ENCODE assay signal across 8 mouse cellular contexts in the genomic region with DNA sequence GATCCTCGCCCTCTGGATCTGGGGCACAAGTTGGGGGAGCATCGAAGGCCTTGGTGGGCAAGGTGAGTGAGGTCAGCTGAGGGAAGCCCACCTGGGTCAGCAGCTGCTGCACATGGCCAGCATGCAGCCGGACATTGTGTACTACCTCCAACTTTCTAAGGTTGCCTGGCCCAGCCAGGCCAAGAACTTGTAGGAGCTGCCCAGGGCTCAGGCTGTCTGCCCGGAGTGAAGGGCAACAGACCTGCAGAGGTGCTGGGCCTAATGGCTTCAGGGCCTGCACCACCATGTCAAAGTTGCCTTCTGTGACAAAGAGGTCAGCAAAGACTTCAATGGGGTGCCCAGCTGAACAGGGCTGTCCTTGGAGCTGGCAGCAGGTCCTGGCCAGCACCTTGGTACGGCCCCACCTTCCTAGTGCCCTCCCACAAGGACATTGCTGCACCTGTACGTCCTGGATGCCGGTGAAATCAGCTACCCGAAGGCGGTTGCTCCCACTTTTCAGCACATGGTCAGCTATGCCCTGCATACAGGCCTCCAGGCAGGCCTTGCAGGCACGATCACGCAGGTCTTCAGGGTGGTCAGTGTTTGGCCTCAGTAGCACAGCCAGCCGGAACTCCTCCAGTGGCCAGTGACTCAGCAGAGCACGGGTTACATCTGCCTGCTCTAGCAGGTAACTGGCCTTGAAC. TPM values are rescaled to one million over a fixed set of nuclear protein-coding genes. Genes with fewer than 3 reads are reported as not detected.
DNase-seq lines count a peak whose midpoint lies in the region; ATAC-seq and TF ChIP-seq lines count a peak whose summit lies in the region.

No protein-coding gene starts in this region.

- no peaks in the 10 kb centered on the region for H3K79me2 ChIP-seq in myocyte (ENCODE audit: control insufficient read depth, insufficient read depth)

- no peak for DNase-seq in lung, postnatal 10 days
- DNase-seq in gastrocnemius, postnatal 25 days: peak; percentile 57
- DNase-seq in thymus, adult 2 months: no peak
- DNase-seq in c-Kit-positive CD71-positive TER-119-positive erythroid progenitor cells, embryonic 14.5 days (ENCODE audit: low spot score): no peak
- no peak for DNase-seq in left cerebral cortex, postnatal 36 days (ENCODE audit: low spot score in 2 of 2)

- ATAC-seq in lung, embryonic 16.5 days (ENCODE audit: low read depth): peak; percentile 38; the same call in 1 of the 2 replicates
- ATAC-seq in intestine, embryonic 16.5 days: peak; percentile 21; the same call in 1 of the 2 replicates

- intact Hi-C loops in left cerebral cortex, postnatal 36 days (cut with DNase I): no loop called here

- no peaks in the 10 kb centered on the region for H3K9me3 ChIP-seq in lung, embryonic 16.5 days (ENCODE audit: control insufficient read depth, low read length)
- H3K9me3 ChIP-seq in intestine, embryonic 16.5 days (ENCODE audit: control insufficient read depth, low read length): no peaks in the 10 kb centered on the region

- H3K4me3 ChIP-seq in lung, embryonic 16.5 days (ENCODE audit: low read length): no peak overlapping the region
- no peak overlapping the region for H3K4me3 ChIP-seq in intestine, embryonic 16.5 days (ENCODE audit: low read length)
- peak overlapping the region; percentile 12 for H3K4me3 ChIP-seq in myocyte
- H3K4me3 ChIP-seq in thymus, adult 2 months (ENCODE audit: control insufficient read depth, insufficient read depth, low read length): no peak overlapping the region

- H3ac ChIP-seq in myocyte (ENCODE audit: control insufficient read depth, insufficient read length): no peak overlapping the region

- peak; percentile 16 for TF ChIP-seq POLR2A in myocyte (IDR thresholded peaks at IDR 0.05; ENCODE audit: insufficient read length, low read depth)
- TF ChIP-seq POLR2A in thymus, adult 2 months (IDR thresholded peaks at IDR 0.05; ENCODE audit: control insufficient read depth, extremely low read depth, insufficient read depth, low read length, poor library complexity): no peak

- peaks cover 14% of the 10 kb centered on the region for H3K36me3 ChIP-seq in lung, embryonic 16.5 days (ENCODE audit: control insufficient read depth, insufficient read depth, low read length)
- H3K36me3 ChIP-seq in intestine, embryonic 16.5 days (ENCODE audit: control insufficient read depth, insufficient read depth, low read length): peaks cover 17% of the 10 kb centered on the region
- peaks cover 13% of the 10 kb centered on the region for H3K36me3 ChIP-seq in myocyte (ENCODE audit: control insufficient read depth, insufficient read depth)
- H3K36me3 ChIP-seq in thymus, adult 2 months (ENCODE audit: control insufficient read depth, insufficient read depth, low read length): peaks cover 2% of the 10 kb centered on the region; the same call in 1 of the 2 replicates

- no peaks in the 10 kb centered on the region for H3K27me3 ChIP-seq in lung, embryonic 16.5 days (ENCODE audit: control insufficient read depth, insufficient read depth, low read depth, low read length)
- no peaks in the 10 kb centered on the region for H3K27me3 ChIP-seq in intestine, embryonic 16.5 days (replicated peaks; ENCODE audit: control insufficient read depth, insufficient read depth, low read length)
- H3K27me3 ChIP-seq in myocyte (ENCODE audit: control insufficient read depth, insufficient read depth, insufficient read length): no peaks in the 10 kb centered on the region
- H3K27me3 ChIP-seq in thymus, adult 2 months (ENCODE audit: control insufficient read depth, insufficient read depth, low read length): no peaks in the 10 kb centered on the region

- no peak overlapping the region for H3K27ac ChIP-seq in lung, embryonic 16.5 days (ENCODE audit: low read length)
- H3K27ac ChIP-seq in intestine, embryonic 16.5 days (ENCODE audit: low read length): no peak overlapping the region
- H3K27ac ChIP-seq in thymus, adult 2 months (ENCODE audit: control insufficient read depth, insufficient read depth, low read length): no peak overlapping the region

- H3K4me1 ChIP-seq in lung, embryonic 16.5 days (replicated peaks; ENCODE audit: control insufficient read depth, insufficient read depth, low read length): peaks cover 5% of the 10 kb centered on the region; the same call in 1 of the 2 replicates
- H3K4me1 ChIP-seq in intestine, embryonic 16.5 days (ENCODE audit: control insufficient read depth, insufficient read depth, low read length): no peaks in the 10 kb centered on the region
- no peaks in the 10 kb centered on the region for H3K4me1 ChIP-seq in thymus, adult 2 months (replicated peaks; ENCODE audit: control insufficient read depth, insufficient read depth, low read length)

- H3K9ac ChIP-seq in lung, embryonic 16.5 days (ENCODE audit: low read length): no peak overlapping the region
- H3K9ac ChIP-seq in intestine, embryonic 16.5 days (ENCODE audit: low read depth, low read length): no peak overlapping the region

- no peak overlapping the region for H3K4me2 ChIP-seq in lung, embryonic 16.5 days (ENCODE audit: low read depth, low read length)
- no peak overlapping the region for H3K4me2 ChIP-seq in intestine, embryonic 16.5 days (ENCODE audit: low read depth, low read length)
- peak overlapping the region; percentile 86 for H3K4me2 ChIP-seq in myocyte (ENCODE audit: low read depth)

- TF ChIP-seq CTCF in thymus, adult 2 months (IDR thresholded peaks at IDR 0.05; ENCODE audit: borderline replicate concordance, control insufficient read depth, extremely low read depth, insufficient read depth, low read length, poor library complexity): no peak

- WGBS in lung, embryonic 16.5 days: 80% methylated on average over 13 of the region's 13 CpGs
- WGBS in intestine, embryonic 16.5 days: 87% methylated on average over 13 of the region's 13 CpGs
- 93% methylated on average over 13 of the region's 13 CpGs for WGBS in thymus, adult 2 months

TF ChIP-seq in myocyte, 11 proteins besides CTCF, POLR2A, EP300 and RAD21:
- TF ChIP-seq POLR2AphosphoS2 (IDR thresholded peaks at IDR 0.05; ENCODE audit: insufficient read length, low read depth): peak; percentile 73
- TF ChIP-seq CEBPB (IDR thresholded peaks at IDR 0.05; ENCODE audit: insufficient read depth, poor library complexity, severe bottlenecking): no peak
TF ChIP-seq in myocyte: peak in this region for 1.

RNA-seq across cellular contexts. Expression of gene Lrrc14b, which starts 0.5 kb away (rescaled TPM):
- polyA plus RNA-seq in lung, embryonic 16.5 days (2015; fragmentation: Nextera tagmentation; extraction: Ambion mirVana): not detected in 2 replicates
- total RNA-seq in gastrocnemius, postnatal 25 days (2021): 10 to 100 TPM; 69.7 to 84.2 TPM
- polyA plus RNA-seq in intestine, embryonic 16.5 days (2015; fragmentation: Nextera tagmentation; extraction: Ambion mirVana): not detected in 2 replicates
- polyA plus RNA-seq in myocyte (2012; fragmentation: generic; extraction: Trizol): 0.24 TPM
- polyA plus RNA-seq in thymus, adult 2 months (2012; rRNA removed): 0.31 and 5.0 TPM in 2 replicates
- not detected for total RNA-seq in left cerebral cortex, postnatal 36 days (2021)

RNA-seq across cellular contexts. Expression of gene Ccdc127, which starts 13.2 kb away (rescaled TPM):
- 44.7 and 56.1 TPM in 2 replicates for polyA plus RNA-seq in lung, embryonic 16.5 days (2015; fragmentation: Nextera tagmentation; extraction: Ambion mirVana)
- total RNA-seq in gastrocnemius, postnatal 25 days (2021): 10 to 100 TPM; 39.8 to 42.3 TPM
- 38.5 and 39.4 TPM in 2 replicates for polyA plus RNA-seq in intestine, embryonic 16.5 days (2015; fragmentation: Nextera tagmentation; extraction: Ambion mirVana)
- polyA plus RNA-seq in myocyte (2012; fragmentation: generic; extraction: Trizol): 28.9 TPM
- 3.6 and 4.0 TPM in 2 replicates for polyA plus RNA-seq in thymus, adult 2 months (2012; rRNA removed)
- total RNA-seq in left cerebral cortex, postnatal 36 days (2021): 10 to 100 TPM; 83.1 to 98.0 TPM

RNA-seq across cellular contexts. Expression of gene Sdha, which starts 13.2 kb away (rescaled TPM):
- polyA plus RNA-seq in lung, embryonic 16.5 days (2015; fragmentation: Nextera tagmentation; extraction: Ambion mirVana): 254 and 283 TPM in 2 replicates
- 100 to 1,000 TPM; 660 to 663 TPM for total RNA-seq in gastrocnemius, postnatal 25 days (2021)
- 404 and 405 TPM in 2 replicates for polyA plus RNA-seq in intestine, embryonic 16.5 days (2015; fragmentation: Nextera tagmentation; extraction: Ambion mirVana)
- 163 TPM for polyA plus RNA-seq in myocyte (2012; fragmentation: generic; extraction: Trizol)
- polyA plus RNA-seq in thymus, adult 2 months (2012; rRNA removed): 115 and 127 TPM in 2 replicates
- total RNA-seq in left cerebral cortex, postnatal 36 days (2021): 100 to 1,000 TPM; 287 to 333 TPM

RNA-seq across cellular contexts. Expression of gene Zfp72, which starts 27.3 kb away (rescaled TPM):
- polyA plus RNA-seq in lung, embryonic 16.5 days (2015; fragmentation: Nextera tagmentation; extraction: Ambion mirVana): 6.9 and 7.0 TPM in 2 replicates
- 1 to 10 TPM; 2.6 to 2.7 TPM for total RNA-seq in gastrocnemius, postnatal 25 days (2021)
- polyA plus RNA-seq in intestine, embryonic 16.5 days (2015; fragmentation: Nextera tagmentation; extraction: Ambion mirVana): 3.6 and 3.8 TPM in 2 replicates
- polyA plus RNA-seq in myocyte (2012; fragmentation: generic; extraction: Trizol): 0.28 TPM
- polyA plus RNA-seq in thymus, adult 2 months (2012; rRNA removed): 0.19 and 0.23 TPM in 2 replicates
- total RNA-seq in left cerebral cortex, postnatal 36 days (2021): 1 to 10 TPM; 3.8 to 5.1 TPM

RNA-seq across cellular contexts. Expression of gene Ftl1-ps1, which starts 36.2 kb away (rescaled TPM):
- polyA plus RNA-seq in lung, embryonic 16.5 days (2015; fragmentation: Nextera tagmentation; extraction: Ambion mirVana): 78.9 and 152 TPM in 2 replicates
- 100 to 1,000 TPM; 203 to 229 TPM for total RNA-seq in gastrocnemius, postnatal 25 days (2021)
- polyA plus RNA-seq in intestine, embryonic 16.5 days (2015; fragmentation: Nextera tagmentation; extraction: Ambion mirVana): 90.8 and 94.4 TPM in 2 replicates
- polyA plus RNA-seq in myocyte (2012; fragmentation: generic; extraction: Trizol): 99.2 TPM
- polyA plus RNA-seq in thymus, adult 2 months (2012; rRNA removed): 23.3 and 32.4 TPM in 2 replicates
- 100 to 1,000 TPM; 171 to 174 TPM for total RNA-seq in left cerebral cortex, postnatal 36 days (2021)
